Mouse (Mus musculus) lung, postnatal 14 days (tissue): ENCODE measurements around the gene Lias.

Source experiments
- DNase-seq: peaks from one replicate; pipeline ENCODE4 v3.0.0; 2021

Gene Lias

DNA sequence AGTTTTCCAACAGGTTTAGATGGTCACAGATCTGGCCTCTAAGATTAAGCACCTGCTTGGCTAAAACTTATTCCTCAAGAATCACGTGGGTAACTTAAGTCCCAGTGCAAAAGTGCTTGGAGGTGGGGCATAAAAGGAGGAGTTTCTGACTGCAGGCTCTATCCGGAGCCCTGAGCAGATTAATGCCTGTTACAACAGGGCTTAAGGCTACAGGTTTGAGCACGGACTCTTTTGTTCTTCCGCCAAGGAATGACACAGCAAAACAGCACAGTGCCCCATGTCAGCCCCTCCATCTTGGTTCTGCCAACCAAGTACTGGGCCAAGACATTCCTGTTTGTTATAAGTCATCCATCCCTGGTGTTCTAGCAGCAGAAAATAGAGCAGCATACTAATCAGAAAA, 37.0 kb downstream of the Lias start:
- no peak for DNase-seq

DNA sequence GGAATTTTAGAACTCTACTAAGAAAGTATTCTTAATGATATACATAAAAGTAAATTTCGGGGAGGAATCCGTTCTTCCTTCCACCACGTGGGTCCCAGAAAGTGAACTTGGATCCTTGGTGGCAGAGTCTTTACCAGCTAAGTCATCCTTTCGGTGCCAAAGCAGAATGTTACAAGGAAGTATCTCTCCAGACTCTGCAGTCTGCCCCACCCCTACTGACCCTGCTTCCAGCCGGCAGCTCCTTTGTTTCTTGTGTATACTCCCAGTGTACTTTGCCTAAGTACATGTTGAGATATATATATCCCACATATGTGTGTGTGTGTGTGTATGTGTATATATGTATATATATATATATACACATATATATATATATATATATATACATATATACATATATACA, 38.1 kb downstream of the Lias start:
- no peak for DNase-seq

DNA sequence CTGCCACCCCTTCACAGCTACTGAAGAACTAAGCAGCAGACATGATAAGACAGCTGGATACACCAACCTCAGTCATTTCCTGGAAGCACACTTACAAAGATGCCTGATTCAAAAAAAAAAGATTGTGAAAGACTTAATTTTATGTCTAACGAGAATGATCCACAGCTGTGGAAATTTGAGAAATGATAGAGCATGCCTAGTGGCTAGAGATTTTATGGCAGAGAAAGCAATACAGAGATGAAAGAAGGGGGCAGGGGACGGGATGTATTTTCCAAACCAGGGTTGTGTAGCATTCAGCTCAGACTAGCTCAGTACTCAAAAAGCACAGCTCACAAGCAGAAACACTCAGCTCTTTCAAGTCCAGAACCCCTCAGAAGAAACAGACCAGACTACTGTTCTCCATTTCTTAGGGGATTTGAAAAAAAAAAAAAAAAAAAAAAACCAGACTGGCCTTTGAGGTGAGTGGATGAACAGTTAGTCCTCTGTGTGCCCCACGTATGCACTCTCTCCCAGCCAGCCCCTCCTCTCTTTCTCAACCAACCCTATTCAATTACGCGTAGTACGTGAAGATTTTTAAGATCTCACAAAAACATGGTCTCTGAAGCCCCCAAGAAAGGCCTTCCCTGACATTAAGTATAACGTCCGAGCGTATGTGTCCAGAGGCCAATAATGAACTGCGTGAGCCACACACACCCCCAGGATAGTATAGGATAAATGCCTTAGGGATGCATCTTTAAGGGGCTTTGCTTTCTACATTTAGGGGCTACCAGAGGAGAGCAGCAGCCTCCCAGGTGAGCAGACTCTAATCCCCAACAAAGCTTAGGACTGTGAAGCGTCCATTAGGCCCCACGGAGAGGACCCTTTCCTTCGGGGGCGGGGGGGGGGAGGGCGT, 43.4 kb downstream of the Lias start:
- no peak for DNase-seq

DNA sequence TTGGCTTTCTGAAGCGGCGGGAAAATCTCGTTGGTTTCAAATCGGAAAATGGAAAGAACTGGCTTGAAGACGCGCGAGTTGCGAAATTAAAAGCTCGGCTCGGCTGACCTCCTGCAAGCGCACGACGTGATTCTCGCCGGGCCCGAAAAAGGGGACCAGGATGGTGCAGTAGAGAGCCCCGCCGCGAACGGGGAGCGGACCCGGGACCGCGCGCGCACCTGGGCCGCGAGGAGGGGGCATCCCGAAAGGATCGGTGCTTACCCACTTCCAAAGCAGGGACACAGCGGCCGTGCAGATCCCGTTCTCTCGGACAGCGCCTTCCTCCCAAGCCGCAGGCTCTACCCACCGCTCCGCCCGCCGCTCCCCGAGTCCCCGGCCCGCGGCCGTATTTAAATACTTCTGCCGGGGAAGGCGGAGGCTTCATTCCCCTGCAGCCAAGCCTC, 44.1 kb downstream of the Lias start:
- no peak for DNase-seq

DNA sequence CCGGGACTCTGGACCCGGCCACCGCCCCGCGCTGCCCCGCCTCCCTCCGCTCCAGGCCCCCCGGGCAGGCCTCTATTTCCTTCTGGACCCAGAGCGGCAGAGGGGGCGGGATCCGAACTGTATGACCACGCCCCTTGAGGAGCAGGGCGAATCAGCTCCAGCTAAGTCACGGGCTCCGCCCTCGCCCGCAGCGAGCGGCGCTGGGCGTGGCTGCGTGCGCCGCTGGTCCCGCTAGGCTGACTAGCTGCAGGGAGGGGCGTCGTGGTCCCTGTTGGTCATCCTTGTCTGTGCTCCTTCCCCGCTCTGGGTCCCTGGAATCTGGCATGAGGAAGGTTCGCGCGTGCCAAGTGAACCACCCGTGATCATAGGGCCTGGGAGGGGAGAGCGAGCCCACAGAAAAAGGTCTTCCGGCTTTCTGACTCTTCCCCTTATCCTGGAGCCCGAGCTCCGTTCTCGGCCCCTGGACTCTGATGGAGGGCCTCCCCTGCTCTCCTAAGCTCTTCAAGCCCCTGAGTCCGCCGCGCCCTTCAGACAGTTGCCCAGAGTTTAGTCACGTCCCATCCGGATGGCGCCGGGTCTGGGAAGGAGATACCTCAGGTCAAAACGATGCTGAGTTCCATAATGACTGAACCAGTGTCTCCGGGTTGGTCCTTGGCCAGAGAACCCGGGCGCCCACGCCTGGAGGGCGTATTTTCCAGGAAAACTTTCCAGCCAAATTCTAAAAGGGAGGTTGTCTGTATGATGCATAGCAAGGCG, 44.7 kb downstream of the Lias start, which contains the start of gene Ugdh:
Gene Ugdh, minus strand, starts transcription at position 144 of the 756 bp plus-strand sequence.
- DNase-seq: peak; percentile 98

DNA sequence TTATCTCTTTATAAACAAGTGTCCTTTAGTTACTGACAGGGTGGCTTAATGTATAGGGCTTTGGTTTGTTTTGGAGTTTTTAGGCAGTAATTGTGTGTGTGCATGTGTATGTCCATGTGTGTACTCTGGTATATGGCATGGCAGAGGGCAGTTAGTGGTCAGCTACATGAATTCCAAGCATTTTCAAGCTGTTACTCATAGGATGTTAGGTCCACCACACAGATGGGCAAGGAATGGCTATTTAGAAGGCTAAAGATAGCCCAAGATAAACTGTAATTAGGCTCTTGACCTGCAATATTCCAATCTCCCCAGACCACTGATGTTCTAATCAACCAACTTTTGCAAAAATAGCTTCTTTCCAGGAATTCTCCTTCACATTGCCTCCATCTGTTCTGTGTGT, 46.7 kb downstream of the Lias start:
- DNase-seq: no peak

DNA sequence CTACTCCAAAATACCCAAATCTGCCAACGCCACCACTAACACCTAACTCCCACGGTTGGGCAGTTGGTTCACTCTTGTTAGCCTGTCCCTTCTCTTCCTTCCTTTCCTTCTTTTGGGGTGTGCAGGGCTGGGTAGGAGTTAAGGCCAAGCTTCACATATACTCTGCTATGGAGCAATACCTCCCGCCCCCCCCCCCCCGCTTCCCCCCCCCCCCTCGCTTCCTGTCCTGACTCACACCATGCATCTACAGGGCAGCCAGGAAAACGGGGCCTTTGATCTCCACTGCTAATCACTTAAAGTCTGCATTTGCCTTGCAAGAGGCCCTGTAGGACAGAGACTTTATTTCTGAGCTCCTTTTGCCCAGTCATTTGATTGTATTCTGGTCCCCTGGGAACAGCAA, 53.7 kb downstream of the Lias start:
- DNase-seq: no peak

DNA sequence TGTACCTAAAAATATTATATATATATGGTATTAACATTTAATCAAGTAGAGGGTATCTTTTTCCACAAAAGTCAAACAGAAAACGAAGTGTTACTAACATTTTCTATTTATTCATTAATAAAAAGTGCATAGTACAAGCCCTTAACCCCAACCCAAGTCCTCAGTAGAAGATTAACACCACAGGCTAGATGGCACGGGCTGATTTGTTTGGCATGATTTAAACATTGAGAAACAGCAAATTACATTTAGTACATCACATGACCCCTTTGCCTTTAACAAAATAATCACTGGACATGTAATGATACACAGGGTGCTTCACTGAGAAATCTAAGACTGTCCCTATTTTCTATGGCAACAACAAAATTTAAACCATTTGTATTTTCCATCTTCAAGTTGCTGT, 55.5 kb downstream of the Lias start:
- DNase-seq: no peak

DNA sequence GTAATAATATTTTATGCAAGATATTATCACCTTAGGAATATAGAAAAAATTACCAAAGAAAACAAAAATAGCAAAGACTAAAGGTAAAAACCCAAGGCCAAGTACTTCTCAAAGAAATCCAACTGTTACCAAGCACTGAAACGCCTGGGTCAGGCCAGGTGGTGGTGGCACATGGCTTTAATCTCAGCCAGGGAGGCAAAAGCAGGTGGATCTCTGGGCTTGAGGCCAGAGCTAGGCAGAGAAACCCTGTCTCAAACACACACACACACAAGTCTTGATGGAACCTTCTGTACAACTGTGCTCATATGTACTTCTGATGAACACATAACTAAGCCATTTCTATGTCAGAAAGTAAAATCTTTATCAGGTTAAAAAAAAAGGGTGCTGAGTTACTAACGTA, 56.5 kb downstream of the Lias start:
- no peak for DNase-seq

DNA sequence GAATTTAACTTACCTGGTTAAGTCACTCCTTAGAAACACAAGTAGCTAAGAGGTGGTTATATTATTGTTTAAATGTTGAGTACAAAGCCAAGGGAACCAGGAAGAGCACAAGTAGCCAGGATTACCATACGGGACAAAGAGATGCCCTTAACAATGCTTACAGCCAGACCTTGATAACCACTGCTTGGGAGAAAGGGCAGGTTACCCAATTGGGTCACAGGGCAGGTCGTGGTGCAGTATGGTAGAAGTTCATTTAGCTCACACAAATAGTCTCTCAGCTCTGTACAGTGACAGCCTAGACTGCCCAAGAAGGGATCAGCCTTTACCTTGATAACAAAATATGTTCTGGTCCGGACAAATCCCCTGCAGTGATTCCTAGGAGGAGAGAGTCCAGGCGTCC, 57.6 kb downstream of the Lias start:
- DNase-seq: no peak

DNA sequence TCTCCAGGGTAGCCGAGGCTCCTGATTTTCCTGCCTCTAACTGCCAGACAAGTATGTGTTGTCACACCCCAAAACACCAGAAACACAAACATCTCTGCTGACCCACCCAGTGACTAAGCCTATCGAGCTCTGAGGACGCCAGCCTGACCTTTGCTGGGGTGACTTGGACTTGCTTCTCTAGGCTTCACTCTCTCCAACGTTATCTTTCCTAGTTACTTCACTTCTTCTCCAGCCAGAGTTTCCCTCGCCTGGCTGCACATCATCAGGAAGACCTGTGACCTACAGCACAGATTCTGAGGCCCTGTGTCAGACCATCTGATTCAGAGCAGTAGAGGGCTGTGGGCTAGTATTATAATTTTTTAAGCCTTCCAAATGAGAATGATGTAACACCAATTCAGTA, 63.5 kb downstream of the Lias start:
- no peak for DNase-seq

DNA sequence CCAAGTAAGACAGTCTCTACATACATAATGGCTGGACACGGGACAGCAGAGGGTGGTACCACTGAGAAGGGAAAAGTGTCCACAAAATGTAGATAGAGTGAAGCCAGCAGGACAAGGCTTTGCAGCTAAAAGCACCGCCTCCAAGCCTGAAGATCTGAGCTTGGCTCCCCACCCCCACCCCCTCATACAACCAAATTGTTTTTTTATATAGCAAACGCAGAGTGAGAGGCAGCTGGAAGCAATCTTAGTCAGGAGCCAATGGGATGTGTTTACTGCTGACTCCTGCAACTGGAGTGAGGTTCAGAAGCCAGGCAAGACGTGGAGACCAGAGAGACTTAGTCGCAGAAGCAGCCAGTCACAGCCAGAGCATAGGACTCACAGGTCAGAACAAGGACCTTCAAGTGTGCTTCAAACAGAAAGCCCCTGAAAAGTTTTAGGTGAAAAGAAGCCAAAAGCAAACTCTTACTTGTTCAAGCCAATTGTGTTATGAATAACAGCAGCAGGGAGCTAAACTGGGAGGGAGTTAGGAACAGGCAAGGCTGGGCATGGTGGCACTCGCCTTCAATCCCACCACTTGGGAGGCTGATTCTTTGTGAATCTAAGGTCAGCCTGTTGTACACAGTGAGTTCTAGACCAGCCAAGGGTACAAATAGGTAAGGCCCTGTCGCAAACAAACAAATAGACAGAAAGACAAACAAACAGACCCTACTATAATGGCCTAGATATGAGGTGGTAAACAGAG, 66.0 kb downstream of the Lias start:
- DNase-seq: peak; percentile 45

DNA sequence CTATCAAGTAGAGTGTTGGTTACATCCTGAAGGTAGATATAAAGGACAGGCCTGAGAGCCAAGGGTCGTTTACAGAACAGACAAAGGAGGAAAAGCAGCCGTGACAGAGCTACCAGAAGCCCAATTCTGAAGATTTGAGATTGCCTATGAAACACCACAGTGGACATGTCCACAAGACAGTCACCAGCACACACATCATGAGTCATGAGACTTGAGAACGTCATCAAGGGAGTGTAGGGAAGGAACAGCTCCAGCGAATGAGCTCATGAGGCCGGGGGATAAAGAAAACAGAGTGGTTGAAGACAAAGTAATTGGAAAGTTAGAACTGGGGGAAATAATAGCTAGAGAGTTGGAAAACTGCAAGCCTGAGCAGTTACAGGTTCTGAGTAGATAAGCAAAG, 66.5 kb downstream of the Lias start:
- no peak for DNase-seq

DNA sequence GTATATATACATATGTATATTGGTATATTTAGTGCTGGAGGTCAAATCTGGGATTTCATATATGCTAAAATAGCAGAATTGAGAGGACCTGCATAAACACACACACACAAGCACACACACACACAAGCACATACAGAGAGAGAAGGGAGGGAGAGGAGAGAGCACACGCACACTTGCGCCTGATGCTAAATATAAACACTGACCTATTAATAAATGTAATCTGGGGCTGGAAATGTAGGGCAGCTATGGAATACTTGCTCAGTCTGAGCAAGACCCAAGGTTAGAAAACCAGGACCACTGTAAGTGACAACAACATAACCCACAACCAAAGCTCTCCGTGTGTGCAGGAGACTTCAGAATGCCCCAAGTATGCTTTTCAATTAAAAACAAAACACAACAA, 68.2 kb downstream of the Lias start:
- no peak for DNase-seq
